Mouse (Mus musculus) cortical plate, adult 2 months (tissue): ENCODE measurements around the gene D330020A13Rik.

Source experiments
- CTCF ChIP-seq: fragments of 200-500 bp; IDR thresholded peaks from 2 replicates; pipeline ENCODE4 v1.5.1; 2011; ENCODE audit warnings: mild to moderate bottlenecking, control low read depth, low read length; ENCODE audit not compliant: insufficient read depth; ENCODE audit errors: extremely low read depth
- POLR2A ChIP-seq: fragments of 200-500 bp; IDR thresholded peaks from 2 replicates; pipeline ENCODE4 v1.6.1; 2011; ENCODE audit warnings: mild to moderate bottlenecking, low read length, control low read depth; ENCODE audit not compliant: insufficient read depth; ENCODE audit errors: extremely low read depth

DNA sequence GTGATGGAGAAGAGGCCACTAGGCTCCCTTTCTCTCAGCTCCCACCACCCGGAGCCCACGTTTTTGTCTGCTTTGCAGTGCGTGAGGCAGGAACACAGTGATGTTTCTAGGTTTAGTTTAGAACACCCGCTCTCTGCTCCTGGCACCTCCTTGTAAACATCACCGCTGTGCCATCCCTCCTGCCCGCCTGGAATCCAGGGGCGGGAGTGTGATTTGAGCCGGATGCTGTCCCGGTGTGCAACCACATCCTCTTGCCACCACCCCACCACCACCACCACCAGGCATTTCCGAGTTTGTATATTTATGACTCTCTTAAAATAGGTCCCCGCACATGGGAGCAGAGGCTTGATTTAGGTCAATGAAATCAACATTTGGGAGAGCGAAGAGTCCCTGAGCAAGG, 38.5 kb upstream of the D330020A13Rik start:
- TF ChIP-seq CTCF (no peak), POLR2A (no peak)
